Mouse (Mus musculus): ENCODE data around the gene Ccdc18. TPM values are rescaled to one million over a fixed set of nuclear protein-coding genes. Genes with fewer than 3 reads are reported as not detected.
"Not testable (repeated sequence)": the region's sequence is repeated elsewhere in the genome, so short reads cannot be mapped to it uniquely, and the experiment has no call there.

The Ccdc18 gene
- polyA plus RNA-seq, 1 experiment from 2014 or later = 8.5 TPM

DNA sequence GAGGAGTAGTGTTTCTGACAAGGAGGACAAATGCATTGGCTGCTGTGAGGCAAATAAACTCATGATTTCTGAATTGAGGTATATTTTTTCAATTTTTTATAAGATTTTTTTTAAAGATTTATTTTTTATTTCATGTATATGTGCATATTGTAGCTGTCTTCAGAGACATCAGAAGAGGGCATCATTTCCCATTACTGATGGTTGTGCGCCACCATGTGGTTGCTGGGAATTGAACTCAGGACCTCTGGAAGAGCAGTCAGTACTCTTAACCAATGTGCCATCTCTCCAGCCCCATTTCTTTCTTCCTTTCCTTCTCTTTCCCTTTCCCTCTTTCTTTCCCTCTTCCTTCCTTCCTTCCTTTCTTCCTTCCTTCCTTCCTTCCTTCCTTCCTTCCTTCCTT lies 31.0 kb downstream of the Ccdc18 start:
- Histone ChIP-seq H3K27ac (no peak overlapping the region), H3K4me1 (no peaks in the 10 kb centered on the region), H3K9me3 (no peaks in the 10 kb centered on the region), H3K4me2 (no peak overlapping the region), H3K27me3 (no peaks in the 10 kb centered on the region), H3K9ac (no peak overlapping the region), H3K4me3 (no peak overlapping the region), H3K36me3 (no peaks in the 10 kb centered on the region)
- WGBS = 24% methylated on average over 1 of the region's 1 CpGs
- no peak for ATAC-seq (ENCODE audit: insufficient number of reproducible peaks, low FRiP score, low TSS enrichment, low read depth)

DNA sequence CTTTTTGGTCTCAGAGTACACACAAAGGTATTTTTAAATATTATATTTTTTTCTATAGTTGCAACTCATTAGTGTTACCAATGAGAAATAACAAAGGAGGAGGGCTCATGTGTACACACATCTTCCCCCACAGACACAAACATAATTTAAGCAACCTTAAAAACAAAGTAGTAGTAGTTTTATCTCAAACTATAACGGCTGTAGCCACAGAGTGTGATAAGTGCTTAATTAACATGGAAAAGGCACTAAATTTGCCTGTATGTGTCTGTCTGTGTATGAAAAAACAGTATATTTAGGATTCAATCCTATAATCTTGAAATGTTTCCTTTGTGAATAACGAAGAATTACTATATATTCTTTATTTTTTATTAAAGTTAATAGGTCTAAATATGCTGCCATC lies 51.4 kb downstream of the Ccdc18 start:
- Histone ChIP-seq H3K9ac (no peak overlapping the region), H3K9me3 (no peaks in the 10 kb centered on the region), H3K27me3 (no peaks in the 10 kb centered on the region), H3K4me2 (no peak overlapping the region), H3K27ac (no peak overlapping the region), H3K36me3 (no peaks in the 10 kb centered on the region), H3K4me3 (no peak overlapping the region), H3K4me1 (no peaks in the 10 kb centered on the region)
- no peak for ATAC-seq (ENCODE audit: insufficient number of reproducible peaks, low FRiP score, low TSS enrichment, low read depth)
- WGBS = 86% methylated on average over 2 of the region's 2 CpGs

DNA sequence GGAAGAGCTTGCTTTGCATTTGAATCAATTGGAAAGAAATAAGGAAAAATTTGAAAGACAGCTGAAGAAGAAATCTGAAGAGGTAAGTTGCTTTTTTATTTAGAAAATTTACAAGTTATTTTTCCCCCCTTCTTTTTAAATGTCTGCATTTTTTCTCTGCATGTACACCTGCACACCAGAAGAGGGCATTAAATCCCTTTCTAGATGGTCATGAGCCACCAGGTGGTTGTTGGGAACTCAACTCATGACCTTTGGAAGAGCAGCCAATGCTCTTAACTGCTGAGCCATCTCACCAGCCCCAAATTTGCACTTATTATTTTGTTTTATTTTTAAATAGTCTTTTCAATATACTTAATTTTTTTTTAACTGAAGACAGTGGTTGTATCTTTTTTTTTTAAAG lies 56.3 kb downstream of the Ccdc18 start:
- Histone ChIP-seq H3K4me3 (no peak overlapping the region), H3K27me3 (no peaks in the 10 kb centered on the region), H3K9ac (no peak overlapping the region), H3K9me3 (no peaks in the 10 kb centered on the region), H3K36me3 (no peaks in the 10 kb centered on the region), H3K4me1 (no peaks in the 10 kb centered on the region), H3K4me2 (no peak overlapping the region), H3K27ac (no peak overlapping the region)
- no peak for ATAC-seq (ENCODE audit: insufficient number of reproducible peaks, low FRiP score, low TSS enrichment, low read depth)

DNA sequence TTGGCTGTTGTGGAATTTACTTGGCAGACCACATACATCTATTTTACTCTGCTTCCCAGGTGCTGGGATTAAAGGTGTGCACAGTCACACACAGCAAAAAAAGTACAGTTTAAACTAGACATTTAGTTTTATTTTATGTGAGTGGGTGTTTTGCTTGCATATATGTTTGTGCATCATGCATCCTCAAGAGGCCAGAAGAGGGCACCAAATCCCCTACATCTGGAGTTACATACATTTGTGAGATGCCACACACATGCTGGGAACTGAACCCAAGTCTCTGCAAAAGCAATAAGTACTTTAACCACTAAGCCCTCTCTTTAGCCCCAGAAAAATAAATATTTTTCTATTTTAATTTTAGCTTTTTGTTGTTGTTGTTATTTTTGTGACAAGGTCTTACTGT lies 73.3 kb downstream of the Ccdc18 start:
- Histone ChIP-seq H3K27me3 (no peaks in the 10 kb centered on the region), H3K4me2 (no peak overlapping the region), H3K9me3 (no peaks in the 10 kb centered on the region), H3K4me3 (no peak overlapping the region), H3K4me1 (no peaks in the 10 kb centered on the region), H3K36me3 (no peaks in the 10 kb centered on the region), H3K9ac (no peak overlapping the region), H3K27ac (no peak overlapping the region)
- no peak for ATAC-seq (ENCODE audit: insufficient number of reproducible peaks, low FRiP score, low TSS enrichment, low read depth)

DNA sequence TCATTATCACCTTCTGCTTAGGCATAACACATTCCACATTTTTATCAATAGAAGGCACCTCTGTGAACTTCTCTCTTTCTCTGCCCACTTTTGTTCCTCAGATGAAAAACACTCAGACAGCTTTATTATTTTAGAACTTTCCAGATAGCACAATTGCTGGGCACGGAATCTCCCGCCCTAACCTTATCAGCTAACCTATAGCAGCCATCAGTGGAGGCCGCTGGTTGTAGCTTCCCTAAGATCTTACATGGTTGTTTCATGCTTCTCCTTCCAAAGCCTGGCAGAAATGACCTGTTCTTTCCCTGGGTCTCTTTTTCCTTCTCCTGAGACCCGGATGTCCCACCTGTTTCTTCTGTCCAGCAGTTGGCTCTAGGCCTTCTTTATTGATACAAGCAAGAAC lies 78.8 kb downstream of the Ccdc18 start:
- Histone ChIP-seq H3K4me2 (no peak overlapping the region), H3K27me3 (no peaks in the 10 kb centered on the region), H3K36me3 (no peaks in the 10 kb centered on the region), H3K4me1 (no peaks in the 10 kb centered on the region), H3K9ac (no peak overlapping the region), H3K4me3 (no peak overlapping the region), H3K9me3 (no peaks in the 10 kb centered on the region), H3K27ac (no peak overlapping the region)
- 81% methylated on average over 4 of the region's 4 CpGs for WGBS
- no peak for ATAC-seq (ENCODE audit: insufficient number of reproducible peaks, low FRiP score, low TSS enrichment, low read depth)

DNA sequence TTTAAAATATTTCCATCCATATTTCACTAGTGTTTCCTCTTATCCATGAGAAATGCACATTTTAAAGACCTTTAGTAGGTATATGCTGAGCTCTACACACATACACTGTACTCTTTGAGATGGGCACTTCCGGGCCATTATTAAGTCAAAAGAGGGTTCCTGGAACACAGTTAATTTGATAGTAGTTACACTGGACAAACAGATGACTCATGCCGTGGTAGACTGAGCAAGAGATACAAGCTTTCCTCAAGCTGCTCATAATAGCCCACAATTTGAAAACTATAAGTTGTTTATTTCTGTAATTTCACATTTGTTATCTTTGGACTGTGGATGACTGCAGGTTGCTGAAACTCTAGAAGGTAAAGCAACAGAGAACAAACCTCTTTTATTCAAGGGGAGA lies 82.3 kb downstream of the Ccdc18 start:
- H3K9ac ChIP-seq = no peak overlapping the region
- H3K9me3 ChIP-seq = no peaks in the 10 kb centered on the region
- no peak overlapping the region for H3K4me2 ChIP-seq
- H3K36me3 ChIP-seq = no peaks in the 10 kb centered on the region
- ATAC-seq (ENCODE audit: insufficient number of reproducible peaks, low FRiP score, low TSS enrichment, low read depth) = no peak
- no peaks in the 10 kb centered on the region for H3K27me3 ChIP-seq
- no peak overlapping the region for H3K27ac ChIP-seq
- WGBS = 92% methylated on average over 2 of the region's 2 CpGs
- no peak overlapping the region for H3K4me3 ChIP-seq
- no peaks in the 10 kb centered on the region for H3K4me1 ChIP-seq

DNA sequence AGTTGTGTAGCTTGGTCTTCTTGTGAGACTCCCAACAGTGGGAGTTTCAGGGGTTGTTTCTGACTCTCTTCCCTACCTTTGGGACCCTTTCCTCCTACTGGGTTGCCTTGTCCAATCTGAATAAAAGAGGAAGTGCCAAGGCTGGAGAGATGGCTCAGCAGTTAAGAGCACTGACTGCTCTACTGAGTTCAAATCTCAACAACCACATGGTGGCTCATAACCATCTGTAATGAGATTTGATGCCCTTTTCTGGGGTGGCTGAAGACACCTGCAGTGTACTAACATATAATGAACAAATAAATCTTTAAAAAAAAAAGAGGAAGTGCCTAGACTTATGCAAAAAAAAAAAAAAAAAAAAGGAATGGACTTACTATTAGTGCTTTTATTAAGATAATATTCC lies 91.4 kb downstream of the Ccdc18 start:
- Histone ChIP-seq H3K4me1 (no peaks in the 10 kb centered on the region), H3K9ac (no peak overlapping the region), H3K9me3 (no peaks in the 10 kb centered on the region), H3K27me3 (no peaks in the 10 kb centered on the region), H3K4me3 (no peak overlapping the region), H3K27ac (no peak overlapping the region), H3K36me3 (no peaks in the 10 kb centered on the region), H3K4me2 (no peak overlapping the region)
- ATAC-seq (ENCODE audit: insufficient number of reproducible peaks, low FRiP score, low TSS enrichment, low read depth) = no peak

DNA sequence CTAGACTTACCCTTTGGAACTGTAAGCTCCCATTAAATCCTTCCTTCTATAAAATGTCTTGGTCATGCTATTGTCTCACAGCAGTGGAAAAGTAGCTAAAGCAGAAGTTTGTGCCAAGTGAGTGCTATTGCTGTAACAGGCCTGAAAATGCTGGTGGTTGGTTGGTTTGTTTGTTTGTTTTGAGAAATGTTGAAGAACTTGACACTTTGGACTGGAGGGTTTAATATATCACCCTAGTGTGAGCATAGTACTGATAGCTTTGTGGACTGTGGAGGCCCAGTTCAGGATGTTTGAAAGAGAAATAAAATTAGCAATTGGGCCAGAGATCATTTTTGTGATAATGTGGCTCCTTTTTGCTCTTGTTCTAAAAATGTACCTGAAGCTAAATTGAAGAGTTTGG lies 93.5 kb downstream of the Ccdc18 start:
- no peaks in the 10 kb centered on the region for H3K36me3 ChIP-seq
- H3K4me2 ChIP-seq = no peak overlapping the region
- no peaks in the 10 kb centered on the region for H3K27me3 ChIP-seq
- H3K4me1 ChIP-seq = no peaks in the 10 kb centered on the region
- ATAC-seq (ENCODE audit: insufficient number of reproducible peaks, low FRiP score, low TSS enrichment, low read depth) = no peak
- no peak overlapping the region for H3K4me3 ChIP-seq
- H3K9me3 ChIP-seq = no peaks in the 10 kb centered on the region
- no peak overlapping the region for H3K9ac ChIP-seq
- no peak overlapping the region for H3K27ac ChIP-seq

DNA sequence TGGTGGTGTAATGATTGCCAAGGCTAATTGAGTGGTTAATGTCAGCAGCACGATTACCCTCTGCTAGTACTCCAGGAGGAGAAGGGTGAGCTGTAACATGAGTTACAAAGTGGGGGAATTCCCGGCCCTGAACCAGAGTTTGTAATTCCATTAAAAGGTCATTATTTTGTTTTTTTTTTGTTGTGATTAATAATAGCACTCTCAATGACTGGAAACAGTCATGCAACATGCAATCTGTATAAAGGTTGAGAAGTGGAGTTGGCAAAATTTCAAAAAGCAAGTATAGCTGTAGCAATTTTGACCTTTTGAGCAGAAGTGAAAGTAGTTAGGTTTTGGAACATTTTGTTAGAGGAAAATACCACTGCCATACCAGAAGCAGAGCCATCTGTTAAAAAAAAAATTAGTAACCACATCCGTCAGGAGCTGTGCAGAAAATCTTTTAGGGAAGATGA lies 113.7 kb downstream of the Ccdc18 start:
- no peak overlapping the region for H3K27ac ChIP-seq
- H3K9me3 ChIP-seq = no peaks in the 10 kb centered on the region
- ATAC-seq (ENCODE audit: insufficient number of reproducible peaks, low FRiP score, low TSS enrichment, low read depth) = no peak
- H3K4me1 ChIP-seq = no peaks in the 10 kb centered on the region
- H3K9ac ChIP-seq = no peak overlapping the region
- 47% methylated on average over 3 of the region's 3 CpGs for WGBS
- no peak overlapping the region for H3K4me2 ChIP-seq
- H3K36me3 ChIP-seq = no peaks in the 10 kb centered on the region
- H3K4me3 ChIP-seq = no peak overlapping the region
- no peaks in the 10 kb centered on the region for H3K27me3 ChIP-seq

DNA sequence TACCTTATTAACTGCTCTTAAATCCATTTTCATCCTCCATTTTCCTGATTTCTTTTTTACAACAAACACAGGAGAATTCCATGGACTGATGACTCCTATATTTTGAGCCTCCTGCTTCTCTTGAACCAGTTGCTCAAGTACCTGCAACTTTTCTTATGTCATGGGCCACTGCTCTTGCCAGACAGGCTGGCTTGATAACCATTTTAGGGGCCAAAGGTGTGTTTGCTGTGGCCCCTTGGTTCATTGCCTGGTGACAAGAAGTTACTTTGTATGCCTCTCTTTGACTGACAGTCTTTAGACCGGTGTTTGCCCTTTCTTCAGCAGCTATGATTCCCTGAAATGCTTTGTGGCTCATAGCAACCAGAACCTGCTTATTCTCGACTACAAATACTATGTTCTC lies 117.4 kb downstream of the Ccdc18 start:
- no peak overlapping the region for H3K27ac ChIP-seq
- no peaks in the 10 kb centered on the region for H3K27me3 ChIP-seq
- H3K36me3 ChIP-seq = no peaks in the 10 kb centered on the region
- no peaks in the 10 kb centered on the region for H3K4me1 ChIP-seq
- H3K9me3 ChIP-seq = no peaks in the 10 kb centered on the region
- no peak for ATAC-seq (ENCODE audit: insufficient number of reproducible peaks, low FRiP score, low TSS enrichment, low read depth)
- H3K4me3 ChIP-seq = no peak overlapping the region
- no peak overlapping the region for H3K9ac ChIP-seq
- no peak overlapping the region for H3K4me2 ChIP-seq
- WGBS = 66% methylated on average over 2 of the region's 2 CpGs

DNA sequence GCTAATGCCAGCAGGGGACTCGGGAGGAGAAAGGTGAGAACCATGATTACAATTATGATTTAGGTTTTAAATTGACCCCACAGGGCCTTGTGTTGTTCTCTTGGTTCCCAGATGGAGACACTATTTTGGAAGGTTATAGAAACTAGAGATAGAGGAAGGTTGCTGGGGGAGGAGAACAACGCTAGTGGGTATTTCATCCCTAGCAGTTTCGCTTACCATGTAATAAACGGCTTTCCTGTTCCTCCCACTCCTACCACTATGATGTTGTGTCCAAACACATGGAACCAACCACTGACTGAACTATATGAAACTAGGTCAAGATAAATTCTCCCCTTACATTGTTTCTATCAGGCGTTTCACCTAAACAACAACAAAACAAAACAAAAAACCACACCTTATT lies 122.6 kb downstream of the Ccdc18 start:
- no peak overlapping the region for H3K4me2 ChIP-seq
- no peak overlapping the region for H3K4me3 ChIP-seq
- H3K9ac ChIP-seq = no peak overlapping the region
- no peak overlapping the region for H3K27ac ChIP-seq
- no peak for ATAC-seq (ENCODE audit: insufficient number of reproducible peaks, low FRiP score, low TSS enrichment, low read depth)
- no peaks in the 10 kb centered on the region for H3K27me3 ChIP-seq
- WGBS = 70% methylated on average over 5 of the region's 5 CpGs
- H3K36me3 ChIP-seq = no peaks in the 10 kb centered on the region
- no peaks in the 10 kb centered on the region for H3K4me1 ChIP-seq
- no peaks in the 10 kb centered on the region for H3K9me3 ChIP-seq

DNA sequence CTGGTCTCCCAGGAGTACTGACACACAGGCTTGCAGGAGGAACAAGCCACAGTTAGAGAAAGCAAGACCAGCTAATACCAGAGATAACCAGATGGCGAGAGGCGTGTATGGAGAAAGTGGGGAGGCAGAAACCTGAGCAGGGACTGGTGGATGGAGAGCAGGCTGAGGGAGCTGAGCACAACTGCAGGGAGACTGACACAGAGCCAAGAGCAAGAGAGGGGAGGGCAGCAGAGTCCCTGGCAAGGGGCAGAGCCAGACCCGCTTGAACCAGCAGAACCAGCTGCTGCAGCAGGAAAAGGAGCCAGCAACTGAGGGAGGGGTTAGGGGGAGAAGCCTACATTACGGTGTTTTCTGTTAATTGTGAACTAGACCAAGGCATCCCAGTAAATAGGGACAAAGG lies 130.0 kb downstream of the Ccdc18 start:
- no peak overlapping the region; the same call in 1 of the 2 replicates for H3K4me2 ChIP-seq

DNA sequence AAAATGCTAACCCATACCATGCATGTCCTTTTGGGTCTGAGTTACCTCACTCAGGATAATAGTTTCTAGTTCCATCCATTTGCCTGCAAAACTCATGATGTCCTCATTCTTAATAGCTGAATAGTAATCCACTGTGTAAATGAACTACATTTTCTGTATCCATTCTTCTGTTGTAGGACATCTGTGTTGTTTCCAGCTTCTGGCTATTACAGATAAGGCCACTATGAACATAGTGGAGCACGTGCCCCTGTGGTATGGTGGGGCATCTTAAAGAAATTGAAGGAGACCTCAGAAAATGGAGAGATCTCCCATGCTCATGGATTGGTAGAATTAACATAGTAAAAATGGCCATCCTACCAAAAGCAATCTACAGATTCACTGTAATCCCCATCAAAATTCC lies 131.1 kb downstream of the Ccdc18 start:
- 87% methylated on average over 1 of the region's 1 CpGs for WGBS
- not testable (repeated sequence) for H3K27ac ChIP-seq; H3K4me3 ChIP-seq; H3K4me1 ChIP-seq; H3K9me3 ChIP-seq; H3K9ac ChIP-seq; H3K36me3 ChIP-seq; H3K27me3 ChIP-seq; ATAC-seq (ENCODE audit: insufficient number of reproducible peaks, low FRiP score, low TSS enrichment, low read depth); H3K4me2 ChIP-seq

More for the DNA sequence above, 130.0 kb downstream of the Ccdc18 start:
- H3K4me1 ChIP-seq = peaks cover 4% of the 10 kb centered on the region
- no peaks in the 10 kb centered on the region for H3K9me3 ChIP-seq
- H3K27ac ChIP-seq = peak overlapping the region; percentile 54; the same call in 1 of the 2 replicates
- H3K27me3 ChIP-seq = no peaks in the 10 kb centered on the region
- no peak overlapping the region for H3K9ac ChIP-seq
- 27% methylated on average over 4 of the region's 4 CpGs for WGBS
- no peak for ATAC-seq (ENCODE audit: insufficient number of reproducible peaks, low FRiP score, low TSS enrichment, low read depth)
- H3K4me3 ChIP-seq = no peak overlapping the region
- no peaks in the 10 kb centered on the region for H3K36me3 ChIP-seq

Measured in limb, embryonic 15.5 days (tissue).